Mouse (Mus musculus) embryonic fibroblast, embryonic 13.5 days (primary cell): ENCODE results near the gene Dlg5.

Source experiments
- CTCF ChIP-seq: IDR thresholded peaks from 2 replicates; pipeline ENCODE4 v1.5.1; 2011; ENCODE audit warnings: mild to moderate bottlenecking, control low read depth, low read length, moderate library complexity, borderline replicate concordance; ENCODE audit not compliant: insufficient read depth
- POLR2A ChIP-seq: IDR thresholded peaks from 2 replicates; pipeline ENCODE4 v1.6.1; 2011; ENCODE audit warnings: low read depth, mild to moderate bottlenecking, control low read depth, low read length, moderate library complexity

DNA sequence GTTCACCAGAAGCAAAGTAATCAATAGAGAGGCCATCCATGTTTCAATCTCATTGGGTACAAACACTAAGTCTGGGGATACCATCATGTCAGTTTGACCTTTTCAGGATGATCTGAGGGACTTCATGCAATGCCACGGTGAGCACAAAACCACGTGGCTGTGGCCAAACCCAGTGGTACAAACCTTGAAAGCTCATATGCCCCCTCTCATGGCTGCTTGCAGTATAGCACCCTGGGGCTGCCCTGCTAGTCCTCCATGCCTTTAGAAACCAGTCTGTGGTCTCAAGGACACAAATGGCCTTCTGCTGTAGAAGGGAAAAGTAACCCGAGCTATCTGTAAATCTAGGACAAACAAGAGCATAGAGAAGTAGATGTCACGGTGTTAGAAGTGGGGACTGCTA, 113.6 kb downstream of the Dlg5 start:
- TF ChIP-seq POLR2A (no peak), CTCF (no peak)
